Comparison of ENCODE assay signal across 10 mouse cellular contexts in genomic region chr4:104077771-104078170, GRCm38 (mm10).
DNase-seq lines count a peak whose midpoint lies in the region; ATAC-seq lines count a peak whose summit lies in the region.
"Had no signal": no experiment of that assay in that cellular context is flagged by ENCODE, and none has a peak within 500 bp of the region (broad histone marks: within the 10 kb centered on the region; RNA-seq: fewer than 3 reads in every experiment).

No protein-coding gene starts in this region.

- H3K36me3 ChIP-seq in intestine, embryonic 15.5 days: no peaks in the 10 kb centered on the region
- H3K36me3 ChIP-seq in forebrain, embryonic 13.5 days (ENCODE audit: poor library complexity, severe bottlenecking): no peaks in the 10 kb centered on the region
- H3K36me3 ChIP-seq: liver, embryonic 15.5 days had no signal

- peak; percentile 34 for DNase-seq in heart, postnatal 4 days
- no peak for DNase-seq in heart, postnatal 25 days (ENCODE audit: low spot score)
- DNase-seq in urinary bladder, postnatal 14 days (ENCODE audit: low spot score): peak; percentile 18
- no peak for DNase-seq in urinary bladder, adult 18-20 months (ENCODE audit: low spot score in 2 of 2)
- DNase-seq in kidney, adult 9 months: peak; percentile 58

- ATAC-seq in intestine, embryonic 15.5 days: no peak
- no peak for ATAC-seq in megakaryocyte progenitor cell, adult 5-6 weeks (replicated peaks; ENCODE audit: poor library complexity)
- no peak for ATAC-seq in forebrain, embryonic 13.5 days
- ATAC-seq: intestine, embryonic 16.5 days had no signal

- H3K27ac ChIP-seq in intestine, embryonic 15.5 days: no peak overlapping the region
- H3K27ac ChIP-seq in forebrain, embryonic 13.5 days: no peak overlapping the region
- H3K27ac ChIP-seq: liver, embryonic 15.5 days had no signal

- 86% methylated on average over 1 of the region's 1 CpGs for WGBS in intestine, embryonic 15.5 days
- WGBS in forebrain, embryonic 13.5 days: 83% methylated on average over 1 of the region's 1 CpGs

- H3K27me3 ChIP-seq in intestine, embryonic 15.5 days (replicated peaks): no peaks in the 10 kb centered on the region
- peaks cover 5% of the 10 kb centered on the region; the same call in 1 of the 2 replicates for H3K27me3 ChIP-seq in forebrain, embryonic 13.5 days
- H3K27me3 ChIP-seq: liver, embryonic 15.5 days had no signal

- no peak overlapping the region for H3K4me2 ChIP-seq in intestine, embryonic 15.5 days (replicated peaks)
- no peak overlapping the region for H3K4me2 ChIP-seq in forebrain, embryonic 13.5 days
- H3K4me2 ChIP-seq: liver, embryonic 15.5 days had no signal

- H3K4me1 ChIP-seq in intestine, embryonic 15.5 days (replicated peaks): no peaks in the 10 kb centered on the region
- peaks cover 17% of the 10 kb centered on the region for H3K4me1 ChIP-seq in forebrain, embryonic 13.5 days
- H3K4me1 ChIP-seq: liver, embryonic 15.5 days had no signal

- H3K4me3 ChIP-seq in intestine, embryonic 15.5 days (replicated peaks): no peak overlapping the region
- H3K4me3 ChIP-seq in forebrain, embryonic 13.5 days: no peak overlapping the region
- H3K4me3 ChIP-seq: liver, embryonic 15.5 days had no signal

- H3K9me3 ChIP-seq in intestine, embryonic 15.5 days: no peaks in the 10 kb centered on the region
- no peaks in the 10 kb centered on the region for H3K9me3 ChIP-seq in forebrain, embryonic 13.5 days (replicated peaks)
- H3K9me3 ChIP-seq: liver, embryonic 15.5 days had no signal

- intact Hi-C loops in heart, postnatal 25 days (cut with DNase I): no loop called here

- H3K9ac ChIP-seq in intestine, embryonic 15.5 days: no peak overlapping the region
- no peak overlapping the region for H3K9ac ChIP-seq in forebrain, embryonic 13.5 days
- H3K9ac ChIP-seq: liver, embryonic 15.5 days had no signal

Comparison
In these comparisons a context has a peak if more than half of its experiments do, and no peak if none do; other contexts are left out.
1. DNase-seq: peak in heart, postnatal 4 days (single experiment), urinary bladder, postnatal 14 days (single experiment) and kidney, adult 9 months (single experiment); none in heart, postnatal 25 days (single experiment) and urinary bladder, adult 18-20 months (0 of 2).